Mouse (Mus musculus) granulocyte monocyte progenitor cell, adult 5-6 weeks (primary cell): ENCODE data around the gene Faap100. TPM values are rescaled to one million over a fixed set of nuclear protein-coding genes. Genes with fewer than 3 reads are reported as not detected.
"Not testable (repeated sequence)": the region's sequence is repeated elsewhere in the genome, so short reads cannot be mapped to it uniquely, and the experiment has no call there.

ENCODE experiments used
- ATAC-seq: replicated peaks from 2 replicates; pipeline ENCODE4 v1.8.0; 2016; ENCODE audit warnings: mild to moderate bottlenecking, moderate TSS enrichment, inconsistent platforms; ENCODE audit not compliant: poor library complexity, severe bottlenecking
- total RNA-seq, 2 experiments: library from RNA; stranded (forward) in 1 of 2; stranded (reverse) in 1 of 2; fragments of 200-712, 200-1000 nt in 1 of 2; fragments of >200 nt in 1 of 2; fragmentation: Nextera tagmentation in 1 of 2; gene quantifications; 2 replicates each; pipeline ENCODE4 v1.2.3; 2014 to 2017

Gene Faap100
- total RNA-seq, 2 experiments from 2014 or later, result 8.3 to 12.9 TPM

DNA sequence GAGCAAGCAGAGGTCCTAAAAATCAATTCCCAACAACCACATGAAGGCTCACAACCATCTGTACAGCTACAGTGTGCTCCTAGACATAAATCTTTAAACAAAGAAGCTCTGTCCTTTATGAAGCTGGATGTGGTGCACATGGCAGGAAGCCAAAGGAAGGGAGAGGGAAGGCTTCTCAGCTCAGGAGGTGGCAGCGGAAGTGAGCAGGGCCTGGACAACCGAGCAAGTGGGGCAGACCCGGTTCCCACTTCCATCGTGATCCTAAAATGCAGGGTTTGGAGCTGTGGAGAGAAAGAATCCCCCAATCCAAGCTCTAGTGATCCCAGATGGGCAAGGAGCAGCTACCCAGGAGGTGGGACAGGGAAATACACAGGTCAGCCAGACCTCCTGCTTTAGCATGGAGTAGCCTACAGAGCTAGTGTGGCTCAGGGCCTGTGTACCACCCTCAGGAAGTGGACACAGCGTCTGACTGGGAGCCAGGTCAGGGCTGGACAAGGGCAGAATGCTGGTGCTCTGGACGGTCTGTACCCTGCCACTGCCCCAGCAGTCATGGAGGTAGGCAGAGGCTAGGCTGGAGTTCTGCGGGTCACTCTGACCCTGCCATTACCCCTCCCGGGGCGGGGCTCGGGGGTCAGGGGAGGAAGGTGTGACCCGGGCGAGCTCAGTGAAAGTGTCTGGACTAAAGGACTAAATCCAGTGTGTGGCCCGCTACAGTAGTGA lies 25.8 kb downstream of the Faap100 start:
- no peak for ATAC-seq

DNA sequence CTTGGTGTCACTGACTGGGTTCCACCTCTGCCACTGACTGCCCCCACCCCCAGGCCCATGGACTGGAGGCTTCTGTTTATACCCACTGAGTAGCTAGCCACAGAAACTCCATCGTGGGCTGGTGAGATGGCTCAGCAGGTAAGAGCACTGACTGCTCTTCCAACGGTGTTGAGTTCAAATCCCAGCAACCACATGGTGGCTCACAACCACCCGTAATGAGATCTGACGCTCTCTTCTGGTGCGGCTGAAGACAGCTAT lies 26.5 kb downstream of the Faap100 start:
- ATAC-seq, result not testable (repeated sequence)

GRCm38 (mm10) chr11:120351250-120352092 lies 27.1 kb downstream of the Faap100 start:
- ATAC-seq, result no peak

- ATAC-seq, result no peak
Observed at GRCm38 (mm10) chr11:120350711-120351110, 27.9 kb downstream of the Faap100 start.

- ATAC-seq, result peak; percentile 30
Observed at GRCm38 (mm10) chr11:120349986-120350702, 28.4 kb downstream of the Faap100 start.

GRCm38 (mm10) chr11:120349371-120349985 lies 29.1 kb downstream of the Faap100 start:
- no peak for ATAC-seq

- no peak for ATAC-seq
Observed at GRCm38 (mm10) chr11:120348684-120349370, 29.7 kb downstream of the Faap100 start.

GRCm38 (mm10) chr11:120347791-120348683 lies 30.5 kb downstream of the Faap100 start, which contains the start of gene Actg1:
TSS of gene Actg1 (minus strand) at chr11:120348542.
- peak; percentile 36 for ATAC-seq

GRCm38 (mm10) chr11:120347301-120347700 lies 31.3 kb downstream of the Faap100 start:
- no peak for ATAC-seq

- not testable (repeated sequence) for ATAC-seq
Observed at GRCm38 (mm10) chr11:120346383-120347034, 32.1 kb downstream of the Faap100 start.

DNA sequence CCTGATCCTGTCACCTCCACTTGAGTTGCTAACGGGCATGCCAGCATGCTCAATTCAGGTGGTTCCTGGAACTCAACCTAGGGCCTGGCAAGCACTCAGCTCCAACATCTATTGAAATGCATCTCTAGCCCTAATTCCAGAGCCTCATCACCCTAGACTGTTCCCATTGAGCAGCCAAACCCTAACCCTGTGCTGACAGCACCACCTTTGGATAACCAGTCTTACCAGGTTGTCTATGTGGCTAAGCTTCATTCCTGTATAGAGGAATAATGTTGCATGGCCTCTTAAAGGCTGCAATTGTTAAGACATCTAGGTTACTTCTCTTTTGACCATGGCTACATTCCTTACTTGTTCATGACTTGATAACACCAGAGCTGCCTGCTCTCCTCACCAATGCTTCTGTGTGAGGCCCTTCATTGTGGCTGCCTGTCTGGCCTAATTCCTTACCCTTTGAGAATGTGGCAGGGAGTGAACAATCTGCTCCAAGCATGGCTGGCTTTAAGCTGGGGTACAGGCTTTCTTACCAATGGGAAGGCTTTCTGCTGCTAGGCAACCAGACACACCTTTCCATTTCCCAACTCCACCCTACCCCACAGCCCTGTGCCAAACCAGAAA lies 33.4 kb downstream of the Faap100 start:
- ATAC-seq, result no peak

DNA sequence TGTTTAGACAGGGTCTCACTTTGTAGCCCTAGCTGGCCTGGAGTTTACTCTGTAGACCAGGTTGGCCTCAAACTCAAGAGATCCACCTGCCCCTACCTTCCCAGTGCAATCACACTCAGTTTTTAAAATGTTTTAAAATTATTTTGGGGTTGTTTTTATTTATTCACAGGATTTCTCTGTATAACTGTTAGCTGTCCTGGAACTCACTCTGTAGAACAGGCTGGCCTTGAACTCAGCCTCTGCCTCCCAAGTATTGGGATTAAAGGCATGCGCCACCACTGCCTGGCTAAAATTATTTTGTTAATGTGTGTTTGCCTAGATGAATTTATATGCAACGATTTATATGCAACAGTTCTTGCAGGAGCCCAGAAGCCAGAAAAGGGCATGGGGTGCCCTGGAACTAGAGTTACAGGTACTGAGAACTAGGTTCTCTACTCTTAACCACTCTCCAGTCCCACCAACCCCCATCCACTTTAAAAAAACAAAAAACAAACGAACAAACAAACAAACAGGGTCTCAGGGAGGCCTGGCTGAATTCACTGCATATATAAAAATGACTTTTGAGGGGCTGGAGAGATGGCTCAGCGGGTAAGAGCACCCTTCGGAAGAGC lies 34.1 kb downstream of the Faap100 start:
- no peak for ATAC-seq

GRCm38 (mm10) chr11:120343519-120344309 lies 34.9 kb downstream of the Faap100 start:
- no peak for ATAC-seq

DNA sequence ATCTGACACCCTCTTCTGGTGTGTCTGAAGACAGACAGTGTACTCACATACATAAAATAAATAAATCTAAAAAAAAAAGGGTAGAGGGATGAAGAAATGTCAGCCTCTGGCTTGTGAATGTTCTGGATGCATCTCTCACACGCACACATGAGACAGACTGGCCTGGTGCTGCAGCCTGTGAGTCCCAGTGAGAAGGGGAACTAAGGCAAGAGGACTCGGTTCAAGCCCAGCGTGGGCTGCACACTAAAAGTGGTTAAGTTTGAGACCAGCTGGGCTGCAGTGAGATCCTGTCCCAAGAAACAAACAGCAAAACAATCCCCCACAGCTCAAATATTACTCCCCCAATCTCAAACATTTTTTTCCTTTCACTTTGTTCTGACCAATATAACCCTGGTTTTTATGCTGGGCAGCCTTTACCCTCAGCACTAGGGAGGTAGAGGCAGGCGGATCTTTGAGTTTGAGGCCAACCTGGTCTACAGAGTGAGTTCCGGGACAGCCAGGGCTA lies 35.9 kb downstream of the Faap100 start:
- ATAC-seq, result no peak

- ATAC-seq, result no peak
Observed at GRCm38 (mm10) chr11:120341661-120342060, 36.9 kb downstream of the Faap100 start.

DNA sequence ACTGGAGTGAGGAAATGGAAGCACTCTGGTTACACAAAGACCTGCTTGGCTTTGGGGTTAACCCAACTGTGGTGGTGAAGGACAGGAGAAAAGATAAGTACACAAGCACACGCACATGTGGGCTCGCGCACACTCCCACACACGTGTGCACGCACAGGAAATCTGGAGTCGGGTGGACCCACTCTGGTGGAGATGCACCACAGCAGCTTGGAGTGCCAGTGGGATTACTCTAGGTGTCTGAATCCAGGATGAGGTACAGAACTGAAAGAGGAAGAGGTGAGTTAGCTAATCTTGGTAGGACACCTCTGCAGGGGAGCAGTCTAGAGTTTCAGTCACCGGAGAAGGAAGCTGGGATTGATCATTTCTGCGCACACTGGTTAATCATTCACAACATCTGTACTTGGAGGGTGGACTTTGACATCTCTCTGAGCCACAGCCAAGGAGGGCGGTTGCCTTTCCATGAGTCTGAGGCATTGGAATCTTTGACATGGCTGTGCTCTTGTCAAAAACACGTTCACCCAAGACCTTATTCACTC lies 38.5 kb downstream of the Faap100 start:
- peak; percentile 67 for ATAC-seq
